Mouse (Mus musculus): ENCODE results near the gene Mrrf. TPM values are rescaled to one million over a fixed set of nuclear protein-coding genes. Genes with fewer than 3 reads are reported as not detected.
"Not testable (repeated sequence)": the region's sequence is repeated elsewhere in the genome, so short reads cannot be mapped to it uniquely, and the experiment has no call there.

Gene Mrrf
- polyA plus RNA-seq, 1 experiment from 2014 or later, result 25.6 TPM

DNA sequence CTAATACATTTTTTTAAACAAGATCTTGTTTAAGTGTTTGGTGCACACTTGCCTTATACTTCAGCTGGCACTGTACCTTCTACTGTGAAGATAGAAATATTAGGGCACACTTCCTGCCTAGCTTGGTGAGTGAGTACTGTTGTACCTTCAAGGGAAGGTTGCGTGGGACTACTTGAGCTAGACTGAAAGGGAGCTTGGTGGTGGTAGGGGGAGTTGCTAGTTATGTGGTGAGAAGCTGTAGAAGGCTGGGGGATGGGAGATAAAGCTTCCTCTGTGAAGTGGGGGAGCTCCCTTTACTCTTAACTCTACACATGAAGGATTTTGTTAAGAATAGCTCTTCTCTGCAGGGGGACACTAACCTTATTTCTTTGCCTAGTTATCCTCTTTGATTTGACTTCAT is 21.3 kb downstream of the Mrrf start:
- Histone ChIP-seq H3K27me3 (ENCODE audit: low read depth, poor library complexity, severe bottlenecking) (no peaks in the 10 kb centered on the region), H3K9me3 (replicated peaks) (no peaks in the 10 kb centered on the region), H3K27ac (replicated peaks) (no peak overlapping the region), H3K4me3 (no peak overlapping the region), H3K4me1 (no peaks in the 10 kb centered on the region), H3K36me3 (peaks cover 49% of the 10 kb centered on the region)
- DNase-seq (ENCODE audit: low spot score), result no peak
- 88% methylated on average over 1 of the region's 1 CpGs for WGBS

DNA sequence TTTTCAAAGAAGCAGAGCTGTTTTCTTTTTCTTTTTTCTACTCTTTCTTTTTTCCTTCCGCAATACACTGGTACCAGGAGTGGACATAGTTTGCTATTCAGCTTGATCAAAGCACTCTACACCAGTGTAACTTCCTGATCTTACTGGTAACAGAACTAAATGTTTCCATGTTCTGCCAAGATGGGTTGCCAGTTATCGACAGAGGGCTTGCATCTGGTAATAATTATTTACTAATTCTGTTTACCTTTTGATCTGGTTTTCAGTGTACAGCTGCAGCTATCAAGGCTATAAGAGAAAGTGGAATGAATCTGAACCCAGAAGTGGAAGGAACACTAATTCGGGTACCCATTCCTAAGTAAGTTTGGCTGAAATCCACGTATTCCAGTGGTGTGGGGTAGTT is 23.1 kb downstream of the Mrrf start:
- DNase-seq (ENCODE audit: low spot score), result no peak
- Histone ChIP-seq H3K4me1 (no peaks in the 10 kb centered on the region), H3K9me3 (replicated peaks) (no peaks in the 10 kb centered on the region), H3K27me3 (ENCODE audit: low read depth, poor library complexity, severe bottlenecking) (no peaks in the 10 kb centered on the region), H3K27ac (replicated peaks) (no peak overlapping the region), H3K4me3 (no peak overlapping the region), H3K36me3 (peaks cover 42% of the 10 kb centered on the region)
- 91% methylated on average over 4 of the region's 4 CpGs for WGBS

DNA sequence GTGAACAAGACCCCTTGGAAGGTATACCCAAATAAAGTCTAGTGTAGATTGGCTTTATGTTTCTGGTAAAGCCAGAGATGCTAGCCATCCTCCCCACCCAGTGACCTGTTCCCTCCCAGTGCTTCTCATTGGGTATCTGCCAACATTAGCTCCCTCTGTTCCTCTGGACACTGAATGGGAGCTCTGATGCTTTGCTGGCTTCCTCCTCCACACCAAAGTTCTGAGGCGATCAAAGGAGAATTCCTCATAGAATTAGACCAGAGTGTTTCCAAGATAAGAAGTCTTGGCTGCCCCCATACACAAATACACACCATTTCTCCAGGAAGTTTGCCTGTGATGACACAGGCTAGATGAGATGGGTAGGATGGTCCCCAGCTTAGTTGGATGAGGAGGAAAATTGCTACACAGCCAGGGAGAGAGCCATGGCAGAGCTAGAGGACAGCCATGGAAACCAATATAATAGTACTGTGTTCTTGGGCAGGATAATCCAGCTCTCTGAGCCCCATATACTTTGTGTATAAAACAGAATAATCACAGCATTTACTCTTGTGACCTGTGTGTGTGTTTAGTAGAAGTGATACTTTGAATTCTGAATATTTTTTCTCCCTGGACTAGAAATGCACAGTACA is 31.9 kb downstream of the Mrrf start:
- Histone ChIP-seq H3K4me1 (no peaks in the 10 kb centered on the region), H3K36me3 (peaks cover 19% of the 10 kb centered on the region), H3K27me3 (ENCODE audit: low read depth, poor library complexity, severe bottlenecking) (no peaks in the 10 kb centered on the region), H3K9me3 (replicated peaks) (no peaks in the 10 kb centered on the region), H3K27ac (replicated peaks) (no peak overlapping the region), H3K4me3 (no peak overlapping the region)
- DNase-seq (ENCODE audit: low spot score), result no peak
- WGBS, result 92% methylated on average over 1 of the region's 1 CpGs

DNA sequence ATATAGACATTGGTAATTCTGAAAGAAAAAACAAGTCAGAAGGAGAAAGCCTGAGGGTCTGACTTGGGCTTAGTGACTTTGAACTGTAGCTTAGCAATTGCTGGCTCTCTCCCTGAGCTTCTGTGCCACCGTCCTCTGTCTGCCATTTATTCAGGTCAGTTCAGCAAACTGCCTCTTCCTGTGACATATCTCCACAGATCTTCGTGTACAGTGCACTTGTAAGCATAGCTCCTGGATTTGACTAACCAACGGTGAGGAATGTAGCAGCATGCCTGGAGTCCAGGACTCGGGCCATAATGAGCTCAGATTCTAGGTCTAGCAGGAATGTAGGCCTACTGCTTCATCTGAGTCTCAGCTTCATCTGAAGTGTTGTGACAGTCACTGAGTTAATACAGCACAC is 33.0 kb downstream of the Mrrf start:
- DNase-seq (ENCODE audit: low spot score), result no peak
- Histone ChIP-seq H3K27me3 (ENCODE audit: low read depth, poor library complexity, severe bottlenecking) (no peaks in the 10 kb centered on the region), H3K4me1 (no peaks in the 10 kb centered on the region), H3K4me3 (no peak overlapping the region), H3K36me3 (peaks cover 12% of the 10 kb centered on the region), H3K27ac (replicated peaks) (no peak overlapping the region), H3K9me3 (replicated peaks) (no peaks in the 10 kb centered on the region)
- WGBS, result 91% methylated on average over 4 of the region's 4 CpGs

DNA sequence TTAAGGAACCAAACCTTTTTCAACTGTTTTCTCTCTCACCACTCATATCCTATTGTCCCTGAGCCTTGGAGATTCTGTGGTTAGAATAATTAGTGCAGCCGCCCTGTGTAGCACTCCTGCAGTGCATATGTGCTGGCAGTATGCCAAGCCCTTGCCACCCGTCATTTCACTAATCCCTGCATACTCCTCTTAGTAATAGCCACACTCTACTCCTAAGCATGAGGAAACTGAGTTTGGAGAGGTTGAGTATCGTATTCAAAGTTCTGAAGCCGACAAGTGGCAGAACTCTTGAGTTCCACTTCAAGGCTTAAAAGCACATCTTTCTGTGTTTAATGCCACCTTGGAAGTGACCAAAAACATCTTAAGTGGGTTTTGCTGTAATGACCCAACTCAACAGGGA is 35.9 kb downstream of the Mrrf start:
- DNase-seq (ENCODE audit: low spot score), result no peak
- Histone ChIP-seq H3K4me1 (no peaks in the 10 kb centered on the region), H3K36me3 (peaks cover 5% of the 10 kb centered on the region), H3K27me3 (ENCODE audit: low read depth, poor library complexity, severe bottlenecking) (no peaks in the 10 kb centered on the region), H3K4me3 (no peak overlapping the region), H3K9me3 (replicated peaks) (no peaks in the 10 kb centered on the region), H3K27ac (replicated peaks) (no peak overlapping the region)
- 86% methylated on average over 4 of the region's 4 CpGs for WGBS

DNA sequence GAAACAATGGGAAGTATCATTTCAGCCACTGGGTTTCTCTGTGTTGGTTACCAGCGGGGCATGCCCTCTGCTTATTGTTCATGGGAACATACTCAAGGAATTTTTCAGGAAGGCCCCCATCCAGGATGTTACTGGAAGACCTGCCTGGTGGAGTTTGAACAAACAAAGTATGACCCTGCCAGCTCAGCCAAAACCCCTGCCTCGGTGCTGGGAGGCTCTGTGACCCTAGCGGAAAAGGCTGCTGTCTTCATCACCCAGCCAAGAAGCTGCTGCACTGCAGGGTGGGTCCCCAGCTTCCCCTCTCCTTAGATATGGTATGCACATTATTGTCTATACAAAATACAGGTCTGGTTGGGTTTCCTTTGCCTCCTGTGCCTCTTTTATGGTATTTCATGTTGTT is 36.4 kb downstream of the Mrrf start:
- DNase-seq (ENCODE audit: low spot score), result no peak
- Histone ChIP-seq H3K27me3 (ENCODE audit: low read depth, poor library complexity, severe bottlenecking) (no peaks in the 10 kb centered on the region), H3K4me3 (no peak overlapping the region), H3K27ac (replicated peaks) (no peak overlapping the region), H3K36me3 (peaks cover 9% of the 10 kb centered on the region), H3K9me3 (replicated peaks) (no peaks in the 10 kb centered on the region), H3K4me1 (no peaks in the 10 kb centered on the region)
- 80% methylated on average over 3 of the region's 3 CpGs for WGBS

DNA sequence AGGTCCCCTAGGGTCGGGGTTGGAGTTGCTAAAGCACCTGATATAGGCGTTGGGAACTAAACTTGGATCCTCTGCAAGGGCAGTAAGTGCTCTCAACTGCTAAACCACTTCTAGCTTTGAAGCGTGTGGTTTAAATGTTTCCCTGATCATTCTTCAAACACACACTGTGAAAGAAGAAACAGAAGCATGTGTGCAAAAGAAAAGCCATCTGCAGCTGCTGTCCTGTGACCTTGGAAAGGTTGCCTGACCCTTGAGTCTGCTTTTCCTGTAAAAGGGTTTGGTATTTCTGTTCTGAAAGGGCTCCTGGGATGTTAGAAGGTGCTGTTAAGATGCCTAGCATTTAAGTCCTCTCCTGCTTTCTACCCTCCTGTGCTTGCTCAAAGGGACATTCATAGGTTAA is 43.3 kb downstream of the Mrrf start:
- Histone ChIP-seq H3K4me1 (no peaks in the 10 kb centered on the region), H3K4me3 (no peak overlapping the region), H3K27ac (replicated peaks) (no peak overlapping the region), H3K9me3 (replicated peaks) (no peaks in the 10 kb centered on the region), H3K27me3 (ENCODE audit: low read depth, poor library complexity, severe bottlenecking) (no peaks in the 10 kb centered on the region), H3K36me3 (peaks cover 17% of the 10 kb centered on the region)
- no peak for DNase-seq (ENCODE audit: low spot score)
- WGBS, result 73% methylated on average over 3 of the region's 3 CpGs

DNA sequence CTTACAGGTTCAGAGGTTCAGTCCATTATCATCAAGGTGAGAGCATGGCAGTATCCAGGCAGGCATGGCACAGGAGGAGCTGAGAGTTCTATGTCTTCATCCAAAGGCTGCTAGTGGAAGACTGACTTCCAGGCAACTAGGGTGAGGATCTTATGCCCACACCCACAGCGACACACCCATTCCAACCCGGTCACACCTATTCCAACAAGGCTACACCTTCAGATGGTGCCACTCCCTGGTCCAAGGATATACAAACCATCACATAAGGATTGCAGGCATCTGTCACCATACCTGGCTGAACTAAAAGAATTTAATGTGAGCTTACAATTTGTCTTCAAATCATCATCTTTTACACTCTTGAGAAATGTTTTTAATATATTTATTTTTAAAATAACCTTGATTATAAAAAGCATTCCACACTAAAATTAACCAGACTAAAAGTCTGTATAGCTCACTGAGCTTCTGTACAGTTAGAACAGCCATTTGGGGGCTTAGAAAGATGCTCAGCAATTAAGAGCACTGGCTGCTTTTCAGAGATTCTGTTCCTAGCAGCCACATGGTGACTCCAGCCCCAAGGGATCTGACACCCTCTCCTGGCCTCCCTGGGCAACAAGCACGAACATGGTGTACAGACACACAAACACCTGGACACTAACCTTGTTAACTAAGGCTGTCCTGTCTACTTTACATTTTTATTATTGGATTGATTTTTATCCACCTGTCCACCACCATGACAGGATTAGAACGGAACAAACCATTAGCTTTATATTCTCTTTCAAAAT is 45.6 kb downstream of the Mrrf start:
- H3K9me3 ChIP-seq (replicated peaks); H3K27ac ChIP-seq (replicated peaks); H3K4me3 ChIP-seq; DNase-seq (ENCODE audit: low spot score); H3K4me1 ChIP-seq; H3K27me3 ChIP-seq (ENCODE audit: low read depth, poor library complexity, severe bottlenecking): not testable (repeated sequence)
- WGBS, result 85% methylated on average over 4 of the region's 4 CpGs
- peaks cover 17% of the 10 kb centered on the region for H3K36me3 ChIP-seq

DNA sequence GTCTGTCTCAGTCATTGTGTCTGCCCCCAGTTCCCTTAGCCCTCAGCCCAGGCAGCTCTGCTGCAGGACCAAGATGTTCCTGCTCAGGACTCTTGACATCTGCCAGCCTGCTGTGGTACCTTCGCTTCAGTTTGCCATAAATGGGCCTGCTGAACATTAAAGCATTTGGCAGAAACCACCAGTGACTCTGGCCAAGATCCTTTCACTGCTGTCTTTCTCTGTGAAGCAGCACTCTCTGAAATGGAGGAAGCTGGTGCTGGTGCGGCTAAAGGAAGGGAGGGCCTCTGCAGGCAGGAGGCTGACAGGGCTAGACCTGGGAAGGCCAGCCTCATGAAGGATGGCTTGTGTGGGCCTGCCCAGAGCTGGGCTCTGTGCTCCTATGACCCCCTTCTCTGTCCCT is 47.1 kb downstream of the Mrrf start:
- no peaks in the 10 kb centered on the region for H3K9me3 ChIP-seq (replicated peaks)
- H3K4me1 ChIP-seq, result no peaks in the 10 kb centered on the region
- no peak overlapping the region for H3K27ac ChIP-seq (replicated peaks)
- no peaks in the 10 kb centered on the region for H3K27me3 ChIP-seq (ENCODE audit: low read depth, poor library complexity, severe bottlenecking)
- DNase-seq (ENCODE audit: low spot score), result no peak
- H3K36me3 ChIP-seq, result peaks cover 4% of the 10 kb centered on the region; the same call in 1 of the 2 replicates
- 80% methylated on average over 2 of the region's 2 CpGs for WGBS
- H3K4me3 ChIP-seq, result no peak overlapping the region

DNA sequence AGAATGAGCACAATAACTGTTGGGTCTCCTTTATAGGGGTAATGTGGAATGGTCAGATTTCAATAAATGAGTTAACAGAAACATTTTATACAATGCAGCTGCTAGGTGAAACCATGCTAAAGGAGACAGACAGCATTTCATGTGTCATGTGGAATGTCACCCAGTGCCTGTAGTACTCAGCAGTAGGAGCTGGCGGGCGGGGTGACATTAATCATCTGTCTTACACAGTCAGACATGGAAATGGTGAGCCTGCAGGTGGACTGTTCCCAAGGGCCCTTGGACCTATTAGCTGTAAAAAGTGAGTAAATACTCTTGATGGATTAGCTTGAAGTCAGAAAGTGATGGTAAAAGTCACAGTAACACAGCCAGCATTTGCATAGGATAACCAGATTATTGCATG is 48.0 kb downstream of the Mrrf start:
- Histone ChIP-seq H3K27me3 (ENCODE audit: low read depth, poor library complexity, severe bottlenecking) (no peaks in the 10 kb centered on the region), H3K9me3 (replicated peaks) (no peaks in the 10 kb centered on the region), H3K4me3 (no peak overlapping the region), H3K4me1 (no peaks in the 10 kb centered on the region), H3K27ac (replicated peaks) (no peak overlapping the region), H3K36me3 (peaks cover 4% of the 10 kb centered on the region)
- WGBS, result 93% methylated on average over 2 of the region's 2 CpGs
- DNase-seq (ENCODE audit: low spot score), result no peak

DNA sequence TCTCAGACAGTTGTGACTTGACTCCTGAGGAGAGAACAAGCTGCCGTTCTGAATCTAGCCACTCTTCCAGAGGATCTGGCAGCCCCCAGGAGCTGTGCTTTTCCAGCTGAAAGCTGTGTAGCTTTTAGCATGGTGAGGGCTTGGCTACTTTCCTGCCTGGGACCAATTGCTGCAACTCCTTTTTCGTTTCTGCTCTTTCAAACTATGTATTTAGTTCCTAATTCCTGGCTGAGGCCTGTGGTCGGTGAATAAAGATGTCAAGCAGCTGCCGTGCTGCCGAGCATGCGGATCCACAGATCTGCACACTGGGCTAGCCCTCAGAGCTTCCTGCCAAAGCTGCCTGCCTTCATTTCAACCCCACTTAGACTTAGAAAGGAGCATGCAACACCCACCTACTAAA is 48.7 kb downstream of the Mrrf start:
- Histone ChIP-seq H3K4me1 (no peaks in the 10 kb centered on the region), H3K27me3 (ENCODE audit: low read depth, poor library complexity, severe bottlenecking) (no peaks in the 10 kb centered on the region), H3K9me3 (replicated peaks) (no peaks in the 10 kb centered on the region), H3K36me3 (peaks cover 5% of the 10 kb centered on the region), H3K27ac (replicated peaks) (no peak overlapping the region), H3K4me3 (no peak overlapping the region)
- WGBS, result 84% methylated on average over 6 of the region's 6 CpGs
- DNase-seq (ENCODE audit: low spot score), result no peak

DNA sequence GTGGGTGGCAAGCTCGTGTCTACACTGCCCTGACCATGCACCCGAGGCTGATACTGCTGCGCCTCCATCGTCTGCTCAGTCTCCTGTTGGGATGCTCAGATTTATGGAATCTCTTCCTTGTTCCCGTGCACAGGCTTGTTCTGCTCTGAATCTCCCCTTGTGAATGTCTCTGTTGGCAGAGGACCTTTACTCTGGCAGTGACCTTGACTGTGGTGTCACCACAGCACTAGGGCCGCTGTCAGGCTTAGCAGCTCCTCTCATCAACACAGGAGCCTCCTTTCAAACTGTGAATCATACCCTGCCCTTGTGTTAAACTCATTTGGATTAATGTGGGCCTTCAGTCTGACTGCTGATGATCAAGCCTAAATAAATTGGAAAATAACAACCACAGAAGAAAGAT is 53.0 kb downstream of the Mrrf start:
- not testable (repeated sequence) for H3K9me3 ChIP-seq (replicated peaks); H3K4me3 ChIP-seq; H3K27ac ChIP-seq (replicated peaks); H3K36me3 ChIP-seq; DNase-seq (ENCODE audit: low spot score); H3K27me3 ChIP-seq (ENCODE audit: low read depth, poor library complexity, severe bottlenecking); H3K4me1 ChIP-seq
- 83% methylated on average over 6 of the region's 6 CpGs for WGBS

DNA sequence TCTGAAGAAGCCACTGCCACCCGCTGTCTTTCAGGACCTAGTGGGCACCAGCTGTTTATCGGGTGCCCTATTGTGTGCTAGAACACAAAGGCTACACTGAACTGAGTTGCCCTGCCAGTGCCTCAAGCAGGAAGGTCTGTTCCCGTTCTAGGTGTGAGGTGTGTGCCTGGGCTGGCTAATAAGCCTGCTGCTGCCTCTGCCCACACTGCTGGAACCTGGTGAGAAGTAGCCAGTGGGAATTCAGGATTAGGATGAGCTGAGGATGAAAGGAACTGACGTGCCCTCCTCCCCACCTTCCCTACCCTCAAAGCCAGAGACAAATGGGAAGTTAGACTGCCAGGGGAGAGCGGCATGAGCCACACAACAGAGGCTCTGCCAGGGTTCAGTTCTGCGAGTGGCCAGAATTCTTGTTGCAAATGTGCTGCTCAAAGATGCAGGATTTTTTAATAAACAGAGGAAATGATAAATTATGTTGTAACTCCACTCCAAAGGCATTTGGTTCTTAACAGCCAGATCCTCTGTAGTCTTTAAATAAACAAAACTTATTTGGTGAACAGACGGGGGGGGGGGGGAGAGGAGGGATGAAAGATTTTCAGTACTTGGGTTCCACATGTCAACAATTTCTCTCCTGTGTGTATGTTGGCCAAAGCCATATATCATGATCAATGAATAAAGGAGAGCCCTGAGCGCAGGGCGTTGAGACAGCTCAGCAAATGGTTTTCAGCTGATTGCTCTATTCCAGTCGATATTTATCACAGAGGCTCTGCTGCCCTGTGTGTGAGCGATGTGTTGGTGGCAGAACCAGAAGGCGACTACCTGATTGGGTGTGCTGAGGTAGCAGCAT is 55.1 kb downstream of the Mrrf start:
- 63% methylated on average over 12 of the region's 12 CpGs for WGBS
- no peak overlapping the region for H3K27ac ChIP-seq (replicated peaks)

More for the DNA sequence above, 55.1 kb downstream of the Mrrf start:
- no peak for DNase-seq (ENCODE audit: low spot score)
- Histone ChIP-seq H3K9me3 (replicated peaks) (no peaks in the 10 kb centered on the region), H3K27me3 (ENCODE audit: low read depth, poor library complexity, severe bottlenecking) (0 out of 2 replicates have a peak, but pooled peaks cover 9% of the 10 kb centered on the region), H3K4me1 (peaks cover 4% of the 10 kb centered on the region; the same call in 1 of the 2 replicates), H3K36me3 (peaks cover 5% of the 10 kb centered on the region), H3K4me3 (no peak overlapping the region)

All from midbrain, embryonic 10.5 days (tissue).